Mouse (Mus musculus): ENCODE measurements around the gene Pdcd2l. TPM values are rescaled to one million over a fixed set of nuclear protein-coding genes. Genes with fewer than 3 reads are reported as not detected.

Pdcd2l gene
- 34.0 and 37.9 TPM in 2 replicates for polyA plus RNA-seq (2015; fragmentation: Nextera tagmentation; extraction: Ambion mirVana)

GRCm38 (mm10) chr7:34196132-34197128 is at the start of gene Pdcd2l:
Gene Pdcd2l, minus strand, starts transcription at chr7:34196661.
- H3K9ac ChIP-seq (replicated peaks; ENCODE audit: low read depth), result peak within 1 kb of the TSS; percentile 92
- peak within 1 kb of the TSS; percentile 92 for H3K4me3 ChIP-seq (ENCODE audit: low read depth, low read length)
- peak within 1 kb of the TSS; percentile 83 for H3K27ac ChIP-seq (ENCODE audit: low read length)
- peak within 1 kb of the TSS; percentile 75 for H3K4me2 ChIP-seq (replicated peaks; ENCODE audit: low read depth, low read length)
- no peaks in the 10 kb centered on the region for H3K9me3 ChIP-seq (ENCODE audit: low read length)
- peaks cover 9% of the 10 kb centered on the region; the same call in 1 of the 2 replicates for H3K36me3 ChIP-seq (ENCODE audit: insufficient read depth, low read length)
- WGBS, result 6% methylated on average over 67 of the region's 70 CpGs
- no peak; the same call in 1 of the 2 replicates for TF ChIP-seq CTCF (IDR thresholded peaks at IDR 0.05)
- no peak for TF ChIP-seq EP300 (IDR thresholded peaks at IDR 0.05)
- DNase-seq (ENCODE audit: low spot score) (peak; percentile 93), ATAC-seq (peak; percentile 95)
- H3K4me1 ChIP-seq (ENCODE audit: insufficient read depth, low read depth, low read length), result 0 out of 2 replicates have a peak, but pooled peaks cover 4% of the 10 kb centered on the region
- H3K27me3 ChIP-seq (replicated peaks; ENCODE audit: insufficient read depth, low read length), result no peaks in the 10 kb centered on the region

GRCm38 (mm10) chr7:34242176-34242575 is 45.7 kb upstream of the Pdcd2l start:
- Histone ChIP-seq H3K27me3 (replicated peaks; ENCODE audit: insufficient read depth, low read length) (no peaks in the 10 kb centered on the region), H3K4me3 (ENCODE audit: low read depth, low read length) (no peak overlapping the region), H3K9ac (replicated peaks; ENCODE audit: low read depth) (no peak overlapping the region), H3K4me2 (replicated peaks; ENCODE audit: low read depth, low read length) (no peak overlapping the region), H3K4me1 (ENCODE audit: insufficient read depth, low read depth, low read length) (no peaks in the 10 kb centered on the region), H3K27ac (ENCODE audit: low read length) (no peak overlapping the region), H3K9me3 (ENCODE audit: low read length) (no peaks in the 10 kb centered on the region), H3K36me3 (ENCODE audit: insufficient read depth, low read length) (peaks cover 75% of the 10 kb centered on the region)
- no peak for ATAC-seq
- 94% methylated on average over 11 of the region's 11 CpGs for WGBS
- TF ChIP-seq EP300 (IDR thresholded peaks at IDR 0.05) (no peak), CTCF (IDR thresholded peaks at IDR 0.05) (no peak)
- no peak for DNase-seq (ENCODE audit: low spot score)

- Histone ChIP-seq H3K27me3 (replicated peaks; ENCODE audit: insufficient read depth, low read length) (no peaks in the 10 kb centered on the region), H3K36me3 (ENCODE audit: insufficient read depth, low read length) (peaks cover 47% of the 10 kb centered on the region), H3K4me2 (replicated peaks; ENCODE audit: low read depth, low read length) (no peak overlapping the region), H3K9ac (replicated peaks; ENCODE audit: low read depth) (no peak overlapping the region), H3K4me3 (ENCODE audit: low read depth, low read length) (no peak overlapping the region), H3K9me3 (ENCODE audit: low read length) (no peaks in the 10 kb centered on the region), H3K4me1 (ENCODE audit: insufficient read depth, low read depth, low read length) (peaks cover 9% of the 10 kb centered on the region; the same call in 1 of the 2 replicates), H3K27ac (ENCODE audit: low read length) (no peak overlapping the region)
- TF ChIP-seq CTCF (IDR thresholded peaks at IDR 0.05) (no peak), EP300 (IDR thresholded peaks at IDR 0.05) (no peak)
- ATAC-seq (no peak), DNase-seq (ENCODE audit: low spot score) (no peak)
- WGBS, result 92% methylated on average over 5 of the region's 5 CpGs
These were observed 41.6 kb upstream of the Pdcd2l start for GRCm38 (mm10) chr7:34238086-34238485.

GRCm38 (mm10) chr7:34235602-34236001 is 39.1 kb upstream of the Pdcd2l start:
- no peak overlapping the region for H3K4me3 ChIP-seq (ENCODE audit: low read depth, low read length)
- H3K9ac ChIP-seq (replicated peaks; ENCODE audit: low read depth), result no peak overlapping the region
- WGBS, result 75% methylated on average over 5 of the region's 5 CpGs
- no peak overlapping the region for H3K4me2 ChIP-seq (replicated peaks; ENCODE audit: low read depth, low read length)
- no peak overlapping the region for H3K27ac ChIP-seq (ENCODE audit: low read length)
- peaks cover 10% of the 10 kb centered on the region; the same call in 1 of the 2 replicates for H3K4me1 ChIP-seq (ENCODE audit: insufficient read depth, low read depth, low read length)
- H3K36me3 ChIP-seq (ENCODE audit: insufficient read depth, low read length), result peaks cover 26% of the 10 kb centered on the region
- DNase-seq (ENCODE audit: low spot score) (no peak), ATAC-seq (no peak)
- H3K9me3 ChIP-seq (ENCODE audit: low read length), result no peaks in the 10 kb centered on the region
- H3K27me3 ChIP-seq (replicated peaks; ENCODE audit: insufficient read depth, low read length), result no peaks in the 10 kb centered on the region
- TF ChIP-seq CTCF (IDR thresholded peaks at IDR 0.05) (no peak), EP300 (IDR thresholded peaks at IDR 0.05) (no peak)

- peaks cover 12% of the 10 kb centered on the region; the same call in 1 of the 2 replicates for H3K4me1 ChIP-seq (ENCODE audit: insufficient read depth, low read depth, low read length)
- H3K4me2 ChIP-seq (replicated peaks; ENCODE audit: low read depth, low read length), result peak overlapping the region; percentile 71
- peaks cover 20% of the 10 kb centered on the region for H3K36me3 ChIP-seq (ENCODE audit: insufficient read depth, low read length)
- no peak overlapping the region; the same call in 1 of the 2 replicates for H3K9ac ChIP-seq (replicated peaks; ENCODE audit: low read depth)
- ATAC-seq (no peak), DNase-seq (ENCODE audit: low spot score) (peak; percentile 44)
- H3K9me3 ChIP-seq (ENCODE audit: low read length), result no peaks in the 10 kb centered on the region
- peak overlapping the region; percentile 89 for H3K27ac ChIP-seq (ENCODE audit: low read length)
- no peaks in the 10 kb centered on the region for H3K27me3 ChIP-seq (replicated peaks; ENCODE audit: insufficient read depth, low read length)
- WGBS, result under 1% methylated on average over 17 of the region's 17 CpGs
- TF ChIP-seq CTCF (IDR thresholded peaks at IDR 0.05) (0 out of 2 replicates have a peak, but pooled peaks have one; percentile 1), EP300 (IDR thresholded peaks at IDR 0.05) (no peak)
- peak overlapping the region; percentile 44 for H3K4me3 ChIP-seq (ENCODE audit: low read depth, low read length)
These were observed 38.4 kb upstream of the Pdcd2l start for GRCm38 (mm10) chr7:34234610-34235561.
